Mouse (Mus musculus) neural tube, postnatal 0 days (tissue): ENCODE measurements around the gene Ints13. TPM values are rescaled to one million over a fixed set of nuclear protein-coding genes. Genes with fewer than 3 reads are reported as not detected.

Experiments used
- polyA plus RNA-seq: library from polyadenylated mRNA; unstranded; fragments of >200 nt; fragmentation: Nextera tagmentation; extraction: Ambion mirVana; gene quantifications from 2 replicates; pipeline ENCODE4 v1.2.1, GENCODE M21; 2015

Gene Ints13
- polyA plus RNA-seq: 24.3 and 27.6 TPM in 2 replicates

DNA sequence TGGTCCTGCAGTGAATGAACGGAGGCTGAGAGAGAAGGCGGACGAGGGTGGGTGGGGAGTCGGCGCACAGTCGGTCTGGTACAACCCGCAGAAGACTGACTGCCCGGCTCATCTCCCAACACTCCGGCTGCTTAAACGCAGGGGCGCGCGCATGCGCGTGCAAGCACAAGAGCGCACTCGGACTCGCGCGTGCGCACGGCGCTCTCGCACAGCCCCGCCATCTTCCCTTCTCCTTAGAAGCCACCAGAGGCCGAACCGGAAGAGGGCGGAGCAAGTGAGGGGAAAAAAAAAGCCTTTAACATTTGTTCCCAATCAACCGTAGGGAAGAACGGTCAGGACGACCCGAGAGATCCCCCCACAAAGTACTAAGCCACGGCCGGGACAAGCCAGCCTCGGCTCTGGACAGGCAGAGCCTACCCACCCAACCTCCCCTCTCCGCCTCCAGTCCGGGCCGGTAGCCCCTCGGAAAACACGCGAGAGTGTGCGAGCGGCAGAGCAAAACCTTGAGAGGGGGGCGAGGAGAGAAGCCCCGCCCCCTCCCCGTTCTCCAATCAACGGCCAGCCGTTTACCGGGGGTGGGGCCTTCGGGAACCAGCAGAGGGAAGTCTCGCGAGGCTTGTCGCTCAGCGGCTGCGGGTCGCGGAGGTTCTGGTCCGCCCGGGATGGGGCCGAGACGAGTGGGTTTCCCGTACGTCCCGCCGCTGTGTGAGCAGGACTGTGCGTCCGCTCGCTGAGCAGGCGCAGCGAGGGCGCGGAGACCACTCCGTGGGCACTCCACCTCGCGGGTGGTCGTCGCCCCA is at the start of gene Ints13:
Gene Ints13 (minus strand): TSS at position 526 of the 800 bp plus-strand sequence.

DNA sequence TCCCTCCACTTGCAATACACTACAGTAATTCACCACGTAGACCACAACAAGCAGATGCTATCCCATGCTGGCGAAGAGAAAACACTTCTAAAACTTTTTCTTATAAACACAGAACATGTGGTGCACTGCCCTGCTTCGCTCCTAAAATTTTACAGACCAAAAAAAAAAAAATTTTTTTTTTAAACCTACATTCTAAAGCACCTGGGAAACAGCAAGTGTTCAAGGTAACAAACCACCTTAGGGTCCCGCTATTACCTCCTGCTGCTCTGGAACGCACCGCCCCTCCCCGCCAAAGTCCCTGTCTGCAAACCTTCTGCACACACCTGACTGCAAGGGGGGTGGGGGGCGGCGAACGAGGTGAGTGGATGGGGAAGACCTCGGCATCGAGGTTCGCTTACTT is 732 bp downstream of the Ints13 start, which contains the start of gene Fgfr1op2:
Gene Fgfr1op2 (plus strand): TSS at position 301 of the 400 bp plus-strand sequence.

DNA sequence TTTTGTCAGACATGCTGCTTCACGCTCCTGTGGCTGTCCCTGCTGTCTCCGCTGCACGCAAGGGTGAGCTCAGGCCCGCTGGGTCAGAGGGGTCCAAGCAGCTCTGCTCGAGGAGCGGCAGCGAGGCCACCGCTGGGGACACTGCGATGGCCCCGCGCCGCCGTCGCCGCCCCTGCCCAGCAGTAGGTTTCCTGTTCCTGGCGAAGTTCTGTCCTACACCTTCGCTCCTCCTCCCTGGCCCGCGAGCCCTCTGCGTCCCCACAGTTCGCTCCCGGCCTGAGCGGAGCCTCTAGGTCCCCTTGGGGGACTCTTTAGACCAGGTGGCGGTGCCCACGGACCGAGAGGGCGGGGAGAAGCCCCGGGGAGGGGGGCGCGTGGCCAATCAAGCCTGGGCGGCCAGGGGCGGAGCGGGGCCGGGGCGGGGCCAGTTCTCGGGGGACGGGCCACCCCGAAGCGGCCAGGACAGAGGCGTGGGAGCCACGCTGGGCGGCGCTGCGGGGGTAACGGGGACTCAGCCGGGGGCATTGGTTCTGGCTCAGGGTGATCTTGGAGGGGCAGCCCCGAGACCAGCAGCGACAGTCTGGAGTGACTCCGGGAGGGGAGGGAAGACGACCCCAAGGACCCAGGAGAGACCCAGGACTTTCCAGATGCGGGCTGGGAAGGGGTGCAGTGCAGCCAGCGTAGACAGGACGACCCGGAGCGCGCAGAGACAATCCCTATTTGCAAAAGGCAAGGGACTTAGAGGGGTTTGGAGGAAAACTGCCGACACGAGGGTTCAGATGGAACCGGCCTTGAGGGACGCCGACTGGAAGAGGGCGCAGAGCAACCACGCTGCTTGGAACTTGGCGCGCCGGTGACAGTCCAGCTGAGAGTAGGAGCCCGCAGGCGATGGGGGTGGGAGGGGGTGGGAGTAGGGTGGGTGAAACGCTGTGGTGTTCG is 75.5 kb downstream of the Ints13 start, which contains the start of gene Itpr2:
Gene Itpr2 (minus strand): TSS at position 358 of the 939 bp plus-strand sequence.

Other genes starting within 250 kb of the Ints13 start
- gene Itpr2, start 75.6 kb downstream of the Ints13 start, polyA plus RNA-seq: 18.4 and 21.5 TPM in 2 replicates
- gene Fgfr1op2, start 632 bp downstream of the Ints13 start, polyA plus RNA-seq: 45.7 and 53.7 TPM in 2 replicates
- gene Med21, start 64.7 kb upstream of the Ints13 start, polyA plus RNA-seq: 129 and 135 TPM in 2 replicates
- 36.9 and 38.3 TPM in 2 replicates for gene Tm7sf3, start 65.0 kb upstream of the Ints13 start, polyA plus RNA-seq
- 12.0 and 12.1 TPM in 2 replicates for gene Stk38l, start 147.2 kb upstream of the Ints13 start, polyA plus RNA-seq
- 6.4 and 6.9 TPM in 2 replicates for gene Arntl2, start 218.2 kb upstream of the Ints13 start, polyA plus RNA-seq